Mouse (Mus musculus): Measurements from ENCODE around the gene Clybl.

GRCm38 (mm10) chr14:122344272-122345224 lies 163.0 kb downstream of the Clybl start:
- TF ChIP-seq ZNF384 (IDR thresholded peaks at IDR 0.05; ENCODE audit: low read depth, low read length) (no peak), CTCF (conservative IDR thresholded peaks at IDR 0.05 in 1 of 2, IDR thresholded peaks at IDR 0.05 in 1 of 2; ENCODE audit: low read depth in 2 of 2, low read length in 2 of 2) (no peak), POLR2A (IDR thresholded peaks at IDR 0.05; ENCODE audit: low read depth, low read length) (no peak), HCFC1 (IDR thresholded peaks at IDR 0.05; ENCODE audit: low read depth, low read length) (no peak), MAFK (IDR thresholded peaks at IDR 0.05; ENCODE audit: insufficient replicate concordance, low read length) (no peak), MEF2A (IDR thresholded peaks at IDR 0.05; ENCODE audit: borderline replicate concordance, low read depth, low read length) (no peak), EP300 (IDR thresholded peaks at IDR 0.05; ENCODE audit: low read length) (no peak), USF2 (conservative IDR thresholded peaks at IDR 0.05; ENCODE audit: low read depth, low read length) (no peak), MXI1 (IDR thresholded peaks at IDR 0.05; ENCODE audit: low read depth, low read length) (no peak), KAT2A (IDR thresholded peaks at IDR 0.05; ENCODE audit: insufficient replicate concordance, low read length) (no peak), ZKSCAN1 (IDR thresholded peaks at IDR 0.05; ENCODE audit: borderline replicate concordance, low read depth, low read length) (no peak)

All from CH12.LX (cell line).